Mouse (Mus musculus): ENCODE measurements around the gene Frs2. TPM values are rescaled to one million over a fixed set of nuclear protein-coding genes. Genes with fewer than 3 reads are reported as not detected.

The Frs2 gene
- polyA plus RNA-seq, 1 experiment: 13.2 TPM

GRCm38 (mm10) chr10:117106244-117106643, 42.1 kb downstream of the Frs2 start:
- H3K27me3 ChIP-seq (replicated peaks; ENCODE audit: control insufficient read depth, insufficient read depth, low read length): no peaks in the 10 kb centered on the region
- H3K4me1 ChIP-seq (ENCODE audit: control insufficient read depth, insufficient read depth, low read length): peaks cover 2% of the 10 kb centered on the region; the same call in 1 of the 2 replicates
- H3K36me3 ChIP-seq (ENCODE audit: control insufficient read depth, insufficient read depth, low read length): no peaks in the 10 kb centered on the region
- H3K4me3 ChIP-seq (ENCODE audit: insufficient read depth, low read depth, low read length): no peak overlapping the region
- no peak overlapping the region for H3K27ac ChIP-seq (ENCODE audit: insufficient read depth, low read depth, low read length)
- no peak for DNase-seq
- TF ChIP-seq CTCF (conservative IDR thresholded peaks at IDR 0.05; ENCODE audit: insufficient read depth, insufficient read length, low read depth, low read length) (no peak), POLR2A (IDR thresholded peaks at IDR 0.05; ENCODE audit: low read depth, low read length) (no peak)
- 53% methylated on average over 4 of the region's 4 CpGs for WGBS

GRCm38 (mm10) chr10:117105015-117105414, 43.3 kb downstream of the Frs2 start:
- H3K27me3 ChIP-seq (replicated peaks; ENCODE audit: control insufficient read depth, insufficient read depth, low read length): no peaks in the 10 kb centered on the region
- 0 out of 2 replicates have a peak, but pooled peaks cover 2% of the 10 kb centered on the region for H3K4me1 ChIP-seq (ENCODE audit: control insufficient read depth, insufficient read depth, low read length)
- TF ChIP-seq CTCF (conservative IDR thresholded peaks at IDR 0.05; ENCODE audit: insufficient read depth, insufficient read length, low read depth, low read length) (no peak), POLR2A (IDR thresholded peaks at IDR 0.05; ENCODE audit: low read depth, low read length) (no peak)
- H3K27ac ChIP-seq (ENCODE audit: insufficient read depth, low read depth, low read length): no peak overlapping the region
- 75% methylated on average over 4 of the region's 4 CpGs for WGBS
- H3K36me3 ChIP-seq (ENCODE audit: control insufficient read depth, insufficient read depth, low read length): no peaks in the 10 kb centered on the region
- H3K4me3 ChIP-seq (ENCODE audit: insufficient read depth, low read depth, low read length): no peak overlapping the region
- no peak for DNase-seq

- H3K36me3 ChIP-seq (ENCODE audit: control insufficient read depth, insufficient read depth, low read length): no peaks in the 10 kb centered on the region
- H3K4me1 ChIP-seq (ENCODE audit: control insufficient read depth, insufficient read depth, low read length): 0 out of 2 replicates have a peak, but pooled peaks cover 2% of the 10 kb centered on the region
- no peak for TF ChIP-seq CTCF (conservative IDR thresholded peaks at IDR 0.05; ENCODE audit: insufficient read depth, insufficient read length, low read depth, low read length)
- TF ChIP-seq POLR2A (IDR thresholded peaks at IDR 0.05; ENCODE audit: low read depth, low read length): no peak
- no peak overlapping the region for H3K4me3 ChIP-seq (ENCODE audit: insufficient read depth, low read depth, low read length)
- H3K27me3 ChIP-seq (replicated peaks; ENCODE audit: control insufficient read depth, insufficient read depth, low read length): no peaks in the 10 kb centered on the region
- no peak for DNase-seq
- no peak overlapping the region for H3K27ac ChIP-seq (ENCODE audit: insufficient read depth, low read depth, low read length)
These were observed 44.3 kb downstream of the Frs2 start for GRCm38 (mm10) chr10:117103854-117104598.

GRCm38 (mm10) chr10:117100175-117100574, 48.2 kb downstream of the Frs2 start:
- no peaks in the 10 kb centered on the region for H3K36me3 ChIP-seq (ENCODE audit: control insufficient read depth, insufficient read depth, low read length)
- H3K27me3 ChIP-seq (replicated peaks; ENCODE audit: control insufficient read depth, insufficient read depth, low read length): no peaks in the 10 kb centered on the region
- no peak for DNase-seq
- no peak overlapping the region for H3K4me3 ChIP-seq (ENCODE audit: insufficient read depth, low read depth, low read length)
- WGBS: 85% methylated on average over 5 of the region's 5 CpGs
- H3K27ac ChIP-seq (ENCODE audit: insufficient read depth, low read depth, low read length): no peak overlapping the region
- H3K4me1 ChIP-seq (ENCODE audit: control insufficient read depth, insufficient read depth, low read length): 0 out of 2 replicates have a peak, but pooled peaks cover 2% of the 10 kb centered on the region
- TF ChIP-seq CTCF (conservative IDR thresholded peaks at IDR 0.05; ENCODE audit: insufficient read depth, insufficient read length, low read depth, low read length): no peak

- Histone ChIP-seq H3K27ac (ENCODE audit: insufficient read depth, low read depth, low read length) (no peak overlapping the region), H3K4me1 (ENCODE audit: control insufficient read depth, insufficient read depth, low read length) (no peaks in the 10 kb centered on the region), H3K36me3 (ENCODE audit: control insufficient read depth, insufficient read depth, low read length) (no peaks in the 10 kb centered on the region), H3K27me3 (replicated peaks; ENCODE audit: control insufficient read depth, insufficient read depth, low read length) (no peaks in the 10 kb centered on the region), H3K4me3 (ENCODE audit: insufficient read depth, low read depth, low read length) (no peak overlapping the region)
- WGBS: 64% methylated on average over 2 of the region's 2 CpGs
- TF ChIP-seq POLR2A (IDR thresholded peaks at IDR 0.05; ENCODE audit: low read depth, low read length) (no peak), CTCF (conservative IDR thresholded peaks at IDR 0.05; ENCODE audit: insufficient read depth, insufficient read length, low read depth, low read length) (no peak)
- no peak for DNase-seq
These were observed 51.1 kb downstream of the Frs2 start for GRCm38 (mm10) chr10:117097116-117097698.

GRCm38 (mm10) chr10:117096096-117096495, 52.2 kb downstream of the Frs2 start:
- 88% methylated on average over 6 of the region's 6 CpGs for WGBS
- Histone ChIP-seq H3K27me3 (replicated peaks; ENCODE audit: control insufficient read depth, insufficient read depth, low read length) (no peaks in the 10 kb centered on the region), H3K4me3 (ENCODE audit: insufficient read depth, low read depth, low read length) (no peak overlapping the region), H3K27ac (ENCODE audit: insufficient read depth, low read depth, low read length) (no peak overlapping the region), H3K36me3 (ENCODE audit: control insufficient read depth, insufficient read depth, low read length) (no peaks in the 10 kb centered on the region), H3K4me1 (ENCODE audit: control insufficient read depth, insufficient read depth, low read length) (no peaks in the 10 kb centered on the region)
- no peak for DNase-seq
- TF ChIP-seq CTCF (conservative IDR thresholded peaks at IDR 0.05; ENCODE audit: insufficient read depth, insufficient read length, low read depth, low read length) (no peak), POLR2A (IDR thresholded peaks at IDR 0.05; ENCODE audit: low read depth, low read length) (no peak)

GRCm38 (mm10) chr10:117094504-117095329, 53.6 kb downstream of the Frs2 start:
- WGBS: 64% methylated on average over 15 of the region's 15 CpGs
- H3K4me3 ChIP-seq (ENCODE audit: insufficient read depth, low read depth, low read length): no peak overlapping the region
- TF ChIP-seq POLR2A (IDR thresholded peaks at IDR 0.05; ENCODE audit: low read depth, low read length) (no peak), CTCF (conservative IDR thresholded peaks at IDR 0.05; ENCODE audit: insufficient read depth, insufficient read length, low read depth, low read length) (no peak)
- peak overlapping the region; percentile 43; the same call in 1 of the 2 replicates for H3K27ac ChIP-seq (ENCODE audit: insufficient read depth, low read depth, low read length)
- no peaks in the 10 kb centered on the region for H3K27me3 ChIP-seq (replicated peaks; ENCODE audit: control insufficient read depth, insufficient read depth, low read length)
- peak; percentile 39 for DNase-seq
- H3K4me1 ChIP-seq (ENCODE audit: control insufficient read depth, insufficient read depth, low read length): no peaks in the 10 kb centered on the region
- H3K36me3 ChIP-seq (ENCODE audit: control insufficient read depth, insufficient read depth, low read length): no peaks in the 10 kb centered on the region

Measured in kidney, adult 2 months (tissue).